Mouse (Mus musculus) lung, postnatal 0 days (tissue): ENCODE measurements around the gene Txnrd3.

Source experiments
- CTCF ChIP-seq: IDR thresholded peaks from 2 replicates; pipeline ENCODE4 v1.5.1; 2016; ENCODE audit warnings: antibody characterized with exemption, mild to moderate bottlenecking
- EP300 ChIP-seq: IDR thresholded peaks from 2 replicates; pipeline ENCODE4 v1.6.1; 2016; ENCODE audit warnings: antibody characterized with exemption, mild to moderate bottlenecking, control low read depth

DNA sequence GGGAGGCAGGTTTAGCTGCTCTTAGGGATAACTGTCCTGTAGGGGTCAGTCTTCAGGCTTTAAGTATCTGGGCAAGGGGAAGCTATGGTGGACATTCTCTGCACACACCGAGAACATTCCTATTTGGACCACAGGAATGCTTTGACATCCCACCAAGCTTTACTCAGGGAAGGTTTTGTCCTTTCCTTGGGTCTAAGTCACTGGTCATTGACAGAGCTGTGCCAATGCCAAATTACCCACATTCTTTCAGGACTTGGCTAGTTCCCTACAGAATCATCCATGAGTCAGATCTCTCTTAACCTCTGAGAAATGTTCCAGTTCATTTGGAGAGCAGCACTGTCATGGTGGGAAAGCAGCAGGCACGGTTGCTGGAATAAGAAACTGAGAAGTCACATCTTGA is 62.8 kb downstream of the Txnrd3 start:
- TF ChIP-seq CTCF (no peak), EP300 (no peak)
